Mouse (Mus musculus): Measurements from ENCODE around the gene Zc2hc1b. TPM values are rescaled to one million over a fixed set of nuclear protein-coding genes. Genes with fewer than 3 reads are reported as not detected.

Gene Zc2hc1b
- polyA plus RNA-seq, 1 experiment, result not detected

GRCm38 (mm10) chr10:13115030-13115429, 62.8 kb downstream of the Zc2hc1b start:
- DNase-seq (ENCODE audit: low read depth), result no peak

DNA sequence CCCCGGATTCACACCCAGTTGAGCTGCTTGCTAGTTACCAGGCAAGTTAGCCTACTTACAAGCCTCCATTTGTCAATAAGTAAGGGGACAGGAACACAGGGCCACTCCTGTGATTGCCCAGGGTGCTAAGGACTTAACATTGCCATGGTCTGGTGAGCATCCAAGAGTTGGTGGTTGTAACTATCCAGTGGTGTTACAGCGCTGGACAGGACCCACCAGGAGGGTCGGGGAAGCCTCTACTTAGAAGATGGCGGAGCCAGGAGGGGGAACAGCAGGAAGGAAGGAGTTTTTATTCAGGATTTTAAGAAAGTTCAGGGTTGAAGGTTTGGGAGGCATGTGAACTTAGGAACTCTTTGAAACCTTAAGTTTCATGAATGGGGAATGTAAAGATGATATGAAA, 64.2 kb downstream of the Zc2hc1b start:
- DNase-seq (ENCODE audit: low read depth), result no peak

DNA sequence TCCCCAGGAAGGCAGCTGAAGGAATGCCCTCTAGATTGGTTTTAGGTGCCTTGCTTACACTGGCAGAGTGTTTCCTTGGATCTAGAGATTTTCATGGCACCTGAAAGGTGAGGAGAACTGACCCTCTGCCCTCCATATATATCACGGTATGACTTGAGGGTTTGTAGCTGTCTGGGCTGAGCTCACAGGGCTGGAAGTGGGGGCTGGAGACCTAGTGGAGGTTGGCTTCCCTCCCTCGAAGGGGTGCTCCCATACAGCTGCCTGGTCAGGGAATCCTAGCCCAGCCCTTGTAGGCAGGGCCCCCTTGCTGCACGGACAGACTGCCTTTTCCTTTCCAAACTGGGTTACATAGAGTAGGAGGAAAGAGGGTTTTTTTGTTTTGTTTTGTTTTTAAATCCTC, 65.0 kb downstream of the Zc2hc1b start:
- no peak for DNase-seq (ENCODE audit: low read depth)

DNA sequence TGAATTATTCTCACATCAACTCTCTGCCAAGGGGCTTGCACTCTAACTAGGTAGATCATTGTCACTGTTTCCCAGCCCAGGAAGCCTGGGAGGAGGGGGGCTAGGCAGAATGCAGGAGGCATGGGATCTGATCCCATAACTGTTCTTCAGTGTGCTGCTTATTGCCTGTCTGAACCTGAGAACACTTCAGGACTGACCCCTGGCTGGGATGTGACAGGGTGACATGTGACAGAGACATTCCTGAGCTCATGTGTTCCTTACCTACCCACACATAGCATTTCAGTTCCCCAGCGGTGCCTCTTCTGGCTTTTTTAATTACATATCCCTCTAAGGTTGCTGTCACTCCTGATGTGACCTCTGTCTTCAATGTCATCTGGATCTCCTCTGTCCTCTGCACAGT, 68.0 kb downstream of the Zc2hc1b start:
- no peak for DNase-seq (ENCODE audit: low read depth)

GRCm38 (mm10) chr10:13108847-13109246, 69.0 kb downstream of the Zc2hc1b start:
- DNase-seq (ENCODE audit: low read depth), result no peak

DNA sequence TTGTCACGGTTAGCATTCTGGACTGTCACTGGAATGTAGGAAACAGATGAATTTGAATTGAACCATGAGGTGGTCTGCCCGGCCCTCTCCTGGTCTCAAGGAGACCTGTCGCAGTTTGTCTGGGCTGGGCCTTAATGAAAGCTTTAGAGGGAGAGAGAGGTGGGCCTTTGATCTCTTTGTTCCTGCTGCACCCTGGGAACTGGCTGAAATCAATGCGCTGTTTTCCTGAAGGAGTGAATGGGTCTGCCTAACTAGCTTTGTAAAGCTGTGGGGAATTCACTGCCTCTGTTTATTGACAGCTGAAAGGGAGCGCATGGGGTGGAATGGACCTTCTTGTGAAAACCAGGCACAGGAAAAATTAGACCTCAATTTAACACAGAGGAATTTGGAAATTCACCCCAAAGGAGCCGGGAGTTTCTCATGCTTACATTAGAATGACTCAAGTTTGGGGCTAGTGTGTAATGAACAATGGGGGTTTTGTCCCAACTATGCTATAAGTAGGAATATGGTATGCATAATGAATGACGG, 69.7 kb downstream of the Zc2hc1b start:
- DNase-seq (ENCODE audit: low read depth), result no peak

GRCm38 (mm10) chr10:13106909-13107624, 70.8 kb downstream of the Zc2hc1b start:
- no peak for DNase-seq (ENCODE audit: low read depth)

- DNase-seq (ENCODE audit: low read depth), result no peak
Measured at GRCm38 (mm10) chr10:13103838-13104237, 74.0 kb downstream of the Zc2hc1b start.

- no peak for DNase-seq (ENCODE audit: low read depth)
Measured at GRCm38 (mm10) chr10:13102360-13102759, 75.5 kb downstream of the Zc2hc1b start.

DNA sequence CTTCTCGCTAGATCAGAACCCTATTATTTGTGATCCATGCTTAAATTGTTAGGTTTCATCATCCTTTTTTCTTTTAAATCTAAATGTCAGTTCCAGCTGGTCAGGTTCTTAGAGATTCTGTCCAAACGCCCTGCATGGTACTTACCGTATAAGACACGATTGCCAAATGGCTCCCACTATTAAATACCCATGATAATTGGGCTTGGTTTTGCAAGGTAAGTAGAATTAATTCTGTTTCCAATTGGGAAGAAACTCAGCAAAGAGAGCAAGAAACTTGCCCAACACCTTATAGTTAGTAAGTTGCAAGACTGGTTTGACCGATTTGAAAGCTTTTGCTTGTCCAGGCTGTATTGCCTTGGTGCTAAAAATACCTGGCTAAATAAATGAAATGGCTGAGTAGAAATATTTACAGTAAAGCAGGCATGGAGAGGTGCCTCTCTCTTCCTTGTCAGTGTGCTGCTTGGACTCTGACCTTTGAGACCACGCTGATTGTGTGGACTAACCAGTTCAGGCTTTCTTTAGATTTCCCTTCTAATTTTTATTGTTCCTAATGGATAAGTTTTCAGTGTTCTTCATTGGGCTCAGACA, 77.7 kb downstream of the Zc2hc1b start:
- DNase-seq (ENCODE audit: low read depth), result peak; percentile 75

Other genes starting within 250 kb of the Zc2hc1b start
- gene Stx11, start 213.7 kb downstream of the Zc2hc1b start, polyA plus RNA-seq (2012; rRNA removed), result 0.89 and 2.0 TPM in 2 replicates
- gene Sf3b5, start 172.7 kb downstream of the Zc2hc1b start, polyA plus RNA-seq (2012; rRNA removed), result 22.6 and 26.1 TPM in 2 replicates
- gene Plagl1, start 117.5 kb downstream of the Zc2hc1b start, polyA plus RNA-seq (2012; rRNA removed), result 43.8 and 47.5 TPM in 2 replicates
- 17.0 and 21.9 TPM in 2 replicates for gene Ltv1, start 15.1 kb upstream of the Zc2hc1b start, polyA plus RNA-seq (2012; rRNA removed)

Data from gonadal fat pad, adult 2 months (tissue).